Mouse (Mus musculus): ENCODE measurements around the gene Tmem45a.

Gene Tmem45a

DNA sequence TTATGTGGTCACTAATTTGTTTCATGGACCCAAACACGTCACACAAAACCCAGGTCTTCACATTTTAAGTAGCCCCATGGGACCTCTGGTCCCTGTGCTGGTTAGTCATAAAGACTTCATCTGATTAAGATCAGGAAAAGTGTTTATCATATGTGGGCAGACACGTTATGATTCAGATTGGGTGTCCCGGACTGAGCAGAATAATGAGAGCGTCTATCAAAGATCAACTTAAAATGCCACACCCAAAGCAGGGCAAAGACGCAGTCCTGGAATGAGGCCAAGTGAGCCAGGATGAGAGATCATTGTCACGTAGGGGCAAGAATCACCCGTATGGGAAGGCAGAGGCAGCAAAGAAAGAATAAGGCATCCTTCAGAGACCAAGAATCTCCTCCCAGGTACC, 87.1 kb downstream of the Tmem45a start:
- in situ Hi-C loops (cut with MboI, MseI), result no loop called here

DNA sequence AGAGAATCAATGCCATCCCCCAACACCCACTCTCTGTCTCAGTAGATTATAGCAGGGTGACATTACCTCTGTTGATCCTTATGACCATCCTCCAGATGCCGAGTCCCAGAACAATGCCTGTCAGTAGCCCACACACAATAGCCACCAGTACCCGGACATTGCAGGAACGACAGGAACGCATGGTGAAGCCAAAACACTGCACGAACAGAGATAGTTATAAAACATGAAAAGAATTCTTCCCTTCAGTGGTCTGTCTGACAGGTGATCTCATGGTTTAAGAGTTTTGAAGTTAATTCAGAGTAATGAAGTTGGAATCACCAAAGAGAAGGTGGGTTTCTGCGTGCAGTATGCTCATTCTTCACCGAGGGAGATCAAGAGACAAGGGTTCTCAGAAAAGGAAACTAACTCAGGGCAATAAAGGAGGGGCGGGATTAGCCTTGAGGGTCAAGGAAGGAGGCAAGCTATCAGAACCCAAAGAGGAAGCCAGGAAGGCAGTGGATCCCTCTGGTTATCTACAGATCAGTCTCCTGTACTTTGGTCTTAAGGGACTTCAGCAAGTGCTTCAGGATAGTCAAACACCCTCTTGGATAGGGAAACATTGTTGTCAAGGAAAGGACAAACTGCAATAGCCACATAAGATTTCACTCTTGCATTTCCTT, 90.4 kb downstream of the Tmem45a start, which contains the start of gene Adgrg7:
Gene Adgrg7 (minus strand): TSS at position 375 of the 659 bp plus-strand sequence.
- in situ Hi-C loops (cut with MboI, MseI), result no loop called here

GRCm38 (mm10) chr16:56794383-56795144, 91.4 kb downstream of the Tmem45a start:
- in situ Hi-C loops (cut with MboI, MseI), result no loop called here

GRCm38 (mm10) chr16:56793778-56794177, 92.2 kb downstream of the Tmem45a start:
- in situ Hi-C loops (cut with MboI, MseI), result no loop called here

DNA sequence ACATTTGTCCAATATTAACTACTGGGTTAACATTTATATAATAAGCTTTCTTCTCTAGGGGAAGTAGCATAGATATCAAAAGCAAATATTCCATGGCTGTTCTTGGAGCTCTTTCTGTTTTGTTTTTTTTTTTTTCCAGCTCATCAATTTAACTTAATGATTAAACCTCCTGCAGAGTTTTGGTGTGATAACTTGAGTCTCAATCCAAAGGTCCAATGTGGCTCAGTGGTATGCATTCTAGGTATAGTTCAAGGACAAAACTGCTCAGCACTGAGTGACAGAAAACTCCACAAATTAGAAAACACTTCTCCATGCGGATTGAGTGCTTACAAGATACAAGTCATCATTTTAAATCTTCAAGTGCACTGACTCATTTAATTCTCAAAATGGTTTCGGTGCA, 100.0 kb downstream of the Tmem45a start:
- in situ Hi-C loops (cut with MboI, MseI), result loop anchor here (10.0 kb wide), 1 partner anchor 289 kb away; the partner anchor contains the start of gene Tmem45a2

DNA sequence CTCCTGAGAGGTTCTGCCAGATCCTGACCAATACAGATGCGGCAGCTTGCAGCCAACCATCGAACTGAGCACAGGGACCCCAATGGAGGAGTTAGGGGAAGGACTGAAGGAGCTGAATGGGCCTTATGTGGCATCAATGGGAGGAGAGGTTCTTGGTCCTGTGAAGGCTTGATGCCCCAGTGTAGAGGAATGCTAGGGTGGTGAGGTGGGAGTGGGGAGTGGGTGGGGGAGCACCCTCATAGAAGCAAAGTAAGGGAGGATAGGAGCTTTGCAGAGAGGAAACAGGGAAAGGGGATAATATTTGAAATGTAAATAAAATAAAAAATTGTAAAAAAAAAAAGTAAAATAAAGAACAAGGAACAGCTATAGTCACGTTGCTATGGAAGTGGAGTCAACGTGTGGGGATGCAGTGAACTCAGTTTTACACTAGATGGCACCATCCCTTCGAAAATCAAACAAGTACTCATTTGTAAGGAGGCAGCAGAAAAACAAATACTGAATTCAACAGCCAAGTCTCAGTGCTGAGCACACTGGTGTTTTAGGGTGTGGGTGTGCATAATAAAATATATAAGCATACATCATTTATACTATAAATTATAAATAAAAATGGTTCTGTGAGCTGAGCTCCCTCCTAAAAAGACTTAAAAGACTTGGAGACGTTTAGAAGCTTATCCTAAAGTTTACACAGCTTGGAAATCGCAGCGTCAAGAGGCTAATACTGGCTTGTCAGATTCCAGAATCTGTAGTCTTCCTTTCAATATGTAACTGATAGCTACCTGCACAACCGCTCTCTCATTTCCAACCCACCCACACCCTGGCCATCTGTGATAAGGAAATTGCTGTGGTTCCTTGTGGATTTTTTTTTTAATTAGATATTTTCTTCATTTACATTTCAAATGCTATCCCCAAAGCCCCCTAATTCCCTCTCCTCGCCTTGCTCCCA, 114.5 kb downstream of the Tmem45a start:
- in situ Hi-C loops (cut with MboI, MseI), result loop anchor here (10.0 kb wide), 2 partner anchors 143 to 323 kb away; no protein-coding TSS in a partner anchor

Measured in T-helper 1 cell (primary cell).